8 mouse cellular contexts compared by ENCODE assay signal in the genomic region with DNA sequence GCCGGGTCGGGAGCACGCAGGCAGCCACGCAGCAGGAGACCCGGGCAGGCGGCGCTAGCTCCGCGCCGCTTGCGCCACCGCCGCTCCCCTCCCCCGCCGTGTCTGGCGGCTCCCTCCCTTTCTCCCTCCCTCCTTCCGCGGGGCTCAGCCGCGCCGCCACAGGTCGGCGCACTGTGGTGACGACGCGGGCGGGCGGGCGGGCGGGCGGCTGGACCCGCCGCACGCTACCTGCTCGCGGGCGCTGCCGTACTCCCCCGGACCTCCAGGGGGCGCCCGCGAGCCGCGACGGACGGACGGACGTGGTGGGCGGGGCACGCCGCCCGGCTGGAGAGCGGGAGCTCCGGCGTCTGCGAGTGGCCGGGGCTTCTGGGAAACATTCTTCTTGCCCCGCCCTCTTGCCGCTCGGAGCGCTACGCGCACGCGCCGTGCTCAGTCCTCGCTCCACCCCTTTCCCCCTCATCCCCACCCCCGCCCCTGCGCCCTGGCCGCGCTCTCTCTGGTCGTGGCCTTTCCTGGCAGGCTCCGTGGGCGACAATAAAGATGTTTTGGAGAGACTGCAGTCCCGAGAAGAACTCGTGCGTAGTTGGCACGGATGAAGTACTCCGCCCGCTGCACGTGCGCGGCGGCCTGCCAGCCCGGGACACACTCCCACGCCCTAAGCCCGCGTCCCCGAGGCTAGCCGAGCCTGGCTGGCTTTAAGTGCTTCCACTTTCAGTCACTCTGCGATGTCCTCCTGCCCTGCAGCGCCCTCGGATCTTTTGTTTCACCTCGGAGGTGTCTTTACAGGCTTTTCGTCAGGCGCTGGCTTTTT. TPM values are rescaled to one million over a fixed set of nuclear protein-coding genes. Genes with fewer than 3 reads are reported as not detected.
DNase-seq lines count a peak whose midpoint lies in the region; ATAC-seq and TF ChIP-seq lines count a peak whose summit lies in the region.

A gene (minus strand): TSS at position 114 of the 811 bp plus-strand sequence.

- peak; percentile 98 for DNase-seq in MEL (ENCODE audit: low read depth, low spot score)
- peak; percentile 95 to 97 for DNase-seq in cerebellum, adult 2 months
- DNase-seq in forelimb bud, embryonic 11.5 days (ENCODE audit: low read depth, low spot score) = peak; percentile 98
- DNase-seq in layer of hippocampus, adult 9-10 months (ENCODE audit: low spot score) = peak; percentile 54
- DNase-seq in ovary, postnatal 10 days (ENCODE audit: low spot score) = peak; percentile 88
- DNase-seq in thymus, postnatal 10 days (ENCODE audit: low spot score in 2 of 2) = peak; percentile 91 to 97

- peaks cover 26 to 33% of the 10 kb centered on the region in 2 experiments for H3K4me1 ChIP-seq in MEL (ENCODE audit: control insufficient read depth in 1 of 2, insufficient read depth in 2 of 2, low read length in 2 of 2)
- H3K4me1 ChIP-seq in cerebellum, adult 2 months (ENCODE audit: control insufficient read depth, insufficient read depth, low read length) = no peaks in the 10 kb centered on the region
- peaks cover 23% of the 10 kb centered on the region for H3K4me1 ChIP-seq in lung, embryonic 16.5 days (replicated peaks; ENCODE audit: control insufficient read depth, insufficient read depth, low read length)

- TF ChIP-seq POLR2A in MEL (IDR thresholded peaks at IDR 0.05; ENCODE audit: control insufficient read depth in 1 of 2, insufficient read depth in 1 of 2, low read depth in 1 of 2, low read length in 2 of 2, poor library complexity in 1 of 2) = peak; percentile 92 to 94
- peak; percentile 71; the same call in 1 of the 2 replicates for TF ChIP-seq POLR2A in cerebellum, adult 2 months (IDR thresholded peaks at IDR 0.05; ENCODE audit: borderline replicate concordance, insufficient read depth, low read length)

- TF ChIP-seq CTCF in MEL (IDR thresholded peaks at IDR 0.05 in 2 of 3, conservative IDR thresholded peaks at IDR 0.05 in 1 of 3; ENCODE audit: control insufficient read depth in 1 of 3, insufficient read depth in 1 of 3, low read depth in 2 of 3, low read length in 3 of 3, poor library complexity in 1 of 3, severe bottlenecking in 1 of 3) = peak in 2 of 3 experiments; percentile 78 to 93; a peak in 5 of 6 replicates
- TF ChIP-seq CTCF in cerebellum, adult 2 months (IDR thresholded peaks at IDR 0.05; ENCODE audit: borderline replicate concordance, insufficient read depth, low read depth, low read length) = peak; percentile 51; the same call in 1 of the 2 replicates

- no peaks in the 10 kb centered on the region for H3K27me3 ChIP-seq in MEL (ENCODE audit: control insufficient read depth in 1 of 2, insufficient read depth in 2 of 2, low read length in 2 of 2)
- H3K27me3 ChIP-seq in cerebellum, adult 2 months (ENCODE audit: control insufficient read depth, insufficient read depth, low read length) = no peaks in the 10 kb centered on the region
- no peaks in the 10 kb centered on the region for H3K27me3 ChIP-seq in lung, embryonic 16.5 days (ENCODE audit: control insufficient read depth, insufficient read depth, low read depth, low read length)

- H3K36me3 ChIP-seq in MEL (ENCODE audit: control insufficient read depth in 1 of 2, insufficient read depth in 2 of 2, low read length in 2 of 2) = peaks cover 3 to 42% of the 10 kb centered on the region in 2 experiments; a peak in 3 of 4 replicates
- H3K36me3 ChIP-seq in lung, embryonic 16.5 days (ENCODE audit: control insufficient read depth, insufficient read depth, low read length) = no peaks in the 10 kb centered on the region

- peak within 1 kb of the TSS; percentile 98 for H3K9ac ChIP-seq in MEL (ENCODE audit: control insufficient read depth, low read depth, low read length, poor library complexity, severe bottlenecking)
- peak within 1 kb of the TSS; percentile 99 for H3K9ac ChIP-seq in lung, embryonic 16.5 days (ENCODE audit: low read length)

- peak within 1 kb of the TSS; percentile 83 to 88 for H3K4me3 ChIP-seq in MEL (ENCODE audit: control insufficient read depth in 1 of 2, insufficient read depth in 1 of 2, low read depth in 2 of 2, low read length in 2 of 2)
- H3K4me3 ChIP-seq in cerebellum, adult 2 months (replicated peaks; ENCODE audit: insufficient read depth, low read depth, low read length) = peak within 1 kb of the TSS; percentile 84
- H3K4me3 ChIP-seq in lung, embryonic 16.5 days (ENCODE audit: low read length) = peak within 1 kb of the TSS; percentile 90

- WGBS in cerebellum, adult 2 months = under 1% methylated on average over 65 of the region's 96 CpGs
- WGBS in lung, embryonic 16.5 days = under 1% methylated on average over 71 of the region's 96 CpGs

- TF ChIP-seq RAD21 in MEL (IDR thresholded peaks at IDR 0.05; ENCODE audit: low read depth, low read length) = no peak

- TF ChIP-seq EP300 in MEL (IDR thresholded peaks at IDR 0.05; ENCODE audit: low read depth in 1 of 2, low read length in 2 of 2) = no peak; a peak in 1 of 4 replicates

- peak within 1 kb of the TSS; percentile 93 for H3K27ac ChIP-seq in MEL (ENCODE audit: control insufficient read depth, low read depth, low read length)
- peak within 1 kb of the TSS; percentile 77 for H3K27ac ChIP-seq in cerebellum, adult 2 months (ENCODE audit: insufficient read depth, low read length)
- peak within 1 kb of the TSS; percentile 100 for H3K27ac ChIP-seq in lung, embryonic 16.5 days (ENCODE audit: low read length)

- H3K79me2 ChIP-seq in MEL (ENCODE audit: control insufficient read depth, insufficient read depth, low read length, poor library complexity) = peaks cover 50% of the 10 kb centered on the region

- H3K9me3 ChIP-seq in MEL (replicated peaks; ENCODE audit: insufficient read depth, low read length) = no peaks in the 10 kb centered on the region
- H3K9me3 ChIP-seq in lung, embryonic 16.5 days (ENCODE audit: control insufficient read depth, low read length) = no peaks in the 10 kb centered on the region

- ATAC-seq in hematopoietic stem cell, adult 5-6 weeks (replicated peaks in 1 of 2; ENCODE audit: insufficient read depth in 1 of 2, low FRiP score in 2 of 2, low TSS enrichment in 1 of 2, low read depth in 1 of 2, poor library complexity in 2 of 2, severe bottlenecking in 2 of 2) = peak; percentile 82
- peak; percentile 94 for ATAC-seq in lung, embryonic 16.5 days (ENCODE audit: low read depth)

- peak within 1 kb of the TSS; percentile 72 for H3K4me2 ChIP-seq in lung, embryonic 16.5 days (ENCODE audit: low read depth, low read length)

TF ChIP-seq in MEL, 35 proteins besides CTCF, POLR2A, EP300 and RAD21 (continues in another document):
- TF ChIP-seq MAZ (IDR thresholded peaks at IDR 0.05; ENCODE audit: low read depth, low read length) = peak; percentile 94
- TF ChIP-seq KAT2A (conservative IDR thresholded peaks at IDR 0.05; ENCODE audit: low read depth, low read length) = peak; percentile 55; the same call in 1 of the 2 replicates
- TF ChIP-seq HCFC1 (IDR thresholded peaks at IDR 0.05; ENCODE audit: low read depth, low read length) = peak; percentile 88
- TF ChIP-seq RCOR1 (IDR thresholded peaks at IDR 0.05; ENCODE audit: low read depth, low read length) = 0 out of 2 replicates have a peak, but pooled peaks have one; percentile 46
- TF ChIP-seq JUND (IDR thresholded peaks at IDR 0.05; ENCODE audit: low read depth, low read length) = no peak
- no peak for TF ChIP-seq UBTF (IDR thresholded peaks at IDR 0.05; ENCODE audit: borderline replicate concordance, insufficient read depth, low read depth, low read length)
- no peak for TF ChIP-seq MAFK (IDR thresholded peaks at IDR 0.05; ENCODE audit: borderline replicate concordance, low read depth, low read length)
- TF ChIP-seq TCF12 (IDR thresholded peaks at IDR 0.05; ENCODE audit: low read depth, low read length) = peak; percentile 63
- TF ChIP-seq POLR2AphosphoS5 (IDR thresholded peaks at IDR 0.05; ENCODE audit: borderline replicate concordance, low read depth, low read length) = 0 out of 2 replicates have a peak, but pooled peaks have one; percentile 19
- no peak for TF ChIP-seq USF2 (IDR thresholded peaks at IDR 0.05; ENCODE audit: borderline replicate concordance in 1 of 2, insufficient read depth in 1 of 2, low read depth in 1 of 2, low read length in 2 of 2)
- TF ChIP-seq CHD1 (IDR thresholded peaks at IDR 0.05; ENCODE audit: low read depth, low read length) = peak; percentile 76; the same call in 1 of the 2 replicates
- TF ChIP-seq MXI1 (IDR thresholded peaks at IDR 0.05; ENCODE audit: low read depth, low read length) = peak; percentile 94
- peak; percentile 96 for TF ChIP-seq MAX (IDR thresholded peaks at IDR 0.05; ENCODE audit: low read length)
- peak; percentile 98 for TF ChIP-seq BHLHE40 (IDR thresholded peaks at IDR 0.05; ENCODE audit: borderline replicate concordance, low read depth, low read length)
- peak; percentile 52; the same call in 1 of the 2 replicates for TF ChIP-seq USF1 (IDR thresholded peaks at IDR 0.05; ENCODE audit: low read depth, low read length)
- peak; percentile 93; the same call in 1 of the 2 replicates for TF ChIP-seq E2F4 (IDR thresholded peaks at IDR 0.05; ENCODE audit: borderline replicate concordance, low read depth, low read length)
- TF ChIP-seq GATA1 (IDR thresholded peaks at IDR 0.05; ENCODE audit: low read depth, low read length) = no peak
- TF ChIP-seq ZMIZ1 (IDR thresholded peaks at IDR 0.05; ENCODE audit: low read depth, low read length) = peak; percentile 81
- TF ChIP-seq ELF1 (IDR thresholded peaks at IDR 0.05; ENCODE audit: low read depth, low read length) = peak; percentile 39
- TF ChIP-seq CHD2 (IDR thresholded peaks at IDR 0.05; ENCODE audit: low read length) = no peak
- 0 out of 2 replicates have a peak, but pooled peaks have one; percentile 24 for TF ChIP-seq MEF2A (IDR thresholded peaks at IDR 0.05; ENCODE audit: extremely low read depth, insufficient replicate concordance, low read depth, low read length, poor library complexity, severe bottlenecking)
- no peak for TF ChIP-seq ZKSCAN1 (IDR thresholded peaks at IDR 0.05; ENCODE audit: low read depth, low read length)
- peak; percentile 24 for TF ChIP-seq SMC3 (IDR thresholded peaks at IDR 0.05; ENCODE audit: low read depth, low read length)
- peak; percentile 96 for TF ChIP-seq POLR2AphosphoS2 (IDR thresholded peaks at IDR 0.05; ENCODE audit: low read length)
- TF ChIP-seq NRF1 (IDR thresholded peaks at IDR 0.05; ENCODE audit: insufficient read depth, low read depth, low read length, poor library complexity, severe bottlenecking) = peak; percentile 82
- 0 out of 2 replicates have a peak, but pooled peaks have one; percentile 11 for TF ChIP-seq ZNF384 (IDR thresholded peaks at IDR 0.05; ENCODE audit: low read depth, low read length)

RNA-seq across cellular contexts. Expression of the gene that starts here (rescaled TPM):
- total RNA-seq in MEL (2012; rRNA removed) = 137 and 156 TPM in 2 replicates
- 100 to 1,000 TPM; 165 to 242 TPM for polyA plus RNA-seq in MEL (2012; ENCODE audit: insufficient read depth in 1 of 2, insufficient read length in 2 of 2, low read depth in 1 of 2, low replicate concordance in 2 of 2, missing spikeins in 1 of 2)
- 40.4 and 40.8 TPM in 2 replicates for polyA plus RNA-seq in cerebellum, adult 2 months (2012; rRNA removed)
- total RNA-seq in hematopoietic stem cell, adult 5-6 weeks (2017) = 139 and 141 TPM in 2 replicates
- polyA plus RNA-seq in lung, embryonic 16.5 days (2015; fragmentation: Nextera tagmentation; extraction: Ambion mirVana) = 79.5 and 88.8 TPM in 2 replicates

Comparison
In these comparisons a context has a peak if more than half of its experiments do, and no peak if none do; other contexts are left out.
1. Peak in every context shown above with its lines: DNase-seq, ATAC-seq, H3K4me3 ChIP-seq and H3K27ac ChIP-seq.